Mouse (Mus musculus) myocyte (in vitro differentiated cells): Measurements from ENCODE around the gene Gtf3a.

Experiments used
- CEBPB ChIP-seq: IDR thresholded peaks from 2 replicates; pipeline ENCODE4 v1.6.1; 2011; ENCODE audit warnings: mild to moderate bottlenecking, moderate library complexity; ENCODE audit not compliant: poor library complexity, insufficient read depth, severe bottlenecking
- E2F4 ChIP-seq: IDR thresholded peaks from one replicate; pipeline ENCODE4 v1.6.1; 2011; ENCODE audit warnings: mild to moderate bottlenecking, control low read depth, moderate library complexity; ENCODE audit not compliant: insufficient read depth
- MAX ChIP-seq: IDR thresholded peaks from one replicate; pipeline ENCODE4 v1.6.1; 2011; ENCODE audit warnings: low read depth, mild to moderate bottlenecking, control low read depth
- MYOD1 ChIP-seq, 3 experiments: IDR thresholded peaks; one replicate each; pipeline ENCODE4 v1.6.1; 2011; ENCODE audit warnings: control low read depth in 2 of 3, low read depth in 2 of 3, mild to moderate bottlenecking in 2 of 3, moderate library complexity in 1 of 3; ENCODE audit not compliant: insufficient read length in 2 of 3, control insufficient read depth in 1 of 3
- MYOG ChIP-seq, 3 experiments: IDR thresholded peaks; one replicate each; pipeline ENCODE4 v1.6.1; 2011; ENCODE audit warnings: control low read depth in 2 of 3, low read depth in 2 of 3, mild to moderate bottlenecking in 2 of 3; ENCODE audit not compliant: insufficient read length in 2 of 3, control insufficient read depth in 1 of 3, insufficient read depth in 1 of 3
- POLR2A ChIP-seq: IDR thresholded peaks from one replicate; pipeline ENCODE4 v1.6.1; 2011; ENCODE audit warnings: low read depth, mild to moderate bottlenecking, control low read depth, moderate library complexity; ENCODE audit not compliant: insufficient read length
- POLR2AphosphoS2 ChIP-seq: IDR thresholded peaks from one replicate; pipeline ENCODE4 v1.6.1; 2011; ENCODE audit warnings: low read depth, control low read depth; ENCODE audit not compliant: insufficient read length
- REST ChIP-seq: IDR thresholded peaks from one replicate; pipeline ENCODE4 v1.6.1; 2011; ENCODE audit warnings: mild to moderate bottlenecking, control low read depth, moderate library complexity; ENCODE audit not compliant: insufficient read depth, insufficient read length
- SRF ChIP-seq: IDR thresholded peaks from one replicate; pipeline ENCODE4 v1.6.1; 2011; ENCODE audit warnings: low read depth; ENCODE audit not compliant: control insufficient read depth, insufficient read length
- TCF12 ChIP-seq: IDR thresholded peaks from one replicate; pipeline ENCODE4 v1.6.1; 2011; ENCODE audit warnings: mild to moderate bottlenecking, control low read depth; ENCODE audit not compliant: poor library complexity, insufficient read depth, severe bottlenecking
- TCF3 ChIP-seq: IDR thresholded peaks from one replicate; pipeline ENCODE4 v1.6.1; 2011; ENCODE audit warnings: low read depth, control low read depth; ENCODE audit not compliant: insufficient read length
- USF1 ChIP-seq: IDR thresholded peaks from one replicate; pipeline ENCODE4 v1.6.1; 2011; ENCODE audit warnings: low read depth, mild to moderate bottlenecking, control low read depth, moderate library complexity

GRCm38 (mm10) chr5:146968695-146969393 lies 20.4 kb downstream of the Gtf3a start:
- no peak for TF ChIP-seq POLR2A
- TF ChIP-seq MAX, result no peak
- TF ChIP-seq MYOD1 (IDR thresholded peaks at IDR 0.05; ENCODE audit: control insufficient read depth in 1 of 3, insufficient read length in 2 of 3, low read depth in 2 of 3), result no peak
- no peak for TF ChIP-seq MYOG (IDR thresholded peaks at IDR 0.05; ENCODE audit: control insufficient read depth in 1 of 3, insufficient read depth in 1 of 3, insufficient read length in 2 of 3, low read depth in 2 of 3)
- no peak for TF ChIP-seq TCF12
- no peak for TF ChIP-seq E2F4
- no peak for TF ChIP-seq USF1
- TF ChIP-seq REST, result no peak
- no peak for TF ChIP-seq POLR2AphosphoS2
- TF ChIP-seq SRF, result no peak
- no peak for TF ChIP-seq CEBPB
- no peak for TF ChIP-seq TCF3
